Mouse (Mus musculus): ENCODE measurements around the gene Sema6b.

DNA sequence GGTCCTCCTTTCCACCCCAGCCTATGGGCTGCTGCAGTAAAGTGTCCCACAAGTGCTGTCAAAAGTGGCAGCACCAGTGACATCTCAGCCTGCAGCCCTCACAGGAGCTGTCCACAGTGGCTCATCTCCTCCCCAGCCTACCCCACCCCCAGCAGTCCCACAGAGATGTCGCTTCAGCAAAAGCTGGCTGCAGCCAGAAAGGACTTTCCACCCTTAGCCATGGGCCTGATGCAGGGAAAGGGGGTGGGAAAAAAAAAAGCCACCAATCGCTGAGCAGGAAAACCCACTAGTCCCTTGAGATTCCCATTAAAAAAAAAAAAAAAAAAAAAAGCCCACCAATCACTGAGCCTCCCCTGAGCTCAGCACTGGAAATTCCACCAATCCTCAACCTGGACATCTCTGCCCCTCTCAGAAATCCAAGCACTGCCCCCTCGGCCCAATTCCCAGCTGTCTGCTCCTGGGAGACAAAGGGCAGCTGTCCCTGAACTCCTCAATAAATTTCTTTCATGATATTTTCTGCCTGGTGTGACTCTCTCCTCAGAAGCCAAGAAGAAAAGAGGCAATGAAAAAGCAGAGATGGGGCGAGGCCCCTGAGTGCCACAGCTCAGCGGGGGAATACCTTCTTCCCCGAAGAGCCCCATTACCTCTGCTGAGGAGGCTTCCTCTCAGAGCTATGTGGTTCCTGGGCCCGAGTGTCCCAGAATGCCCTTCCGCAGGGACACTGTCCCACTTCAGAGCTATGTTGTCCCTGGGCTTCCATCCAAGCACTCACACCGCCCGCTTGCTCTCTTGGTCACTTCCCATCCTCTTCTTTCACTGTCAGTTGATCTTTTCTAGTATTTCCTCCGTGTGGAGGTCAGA, 45.4 kb upstream of the Sema6b start:
- no peak for TF ChIP-seq CTCF (IDR thresholded peaks at IDR 0.05; ENCODE audit: borderline replicate concordance, insufficient read depth, low read depth, low read length)
- no peak for TF ChIP-seq POLR2A (IDR thresholded peaks at IDR 0.05; ENCODE audit: borderline replicate concordance, insufficient read depth, low read length)

Data from cerebellum, adult 2 months (tissue).